Mouse (Mus musculus) stomach, embryonic 16.5 days (tissue): ENCODE measurements around the gene Sstr3. TPM values are rescaled to one million over a fixed set of nuclear protein-coding genes. Genes with fewer than 3 reads are reported as not detected.

Experiments
- ATAC-seq: fragments of 200-750 bp; cut with Nextera tagmentation; 2 replicates; pipeline ENCODE4 v1.8.0; 2017; ENCODE audit warnings: moderate number of reproducible peaks, moderate TSS enrichment; ENCODE audit not compliant: insufficient read depth, low FRiP score
- H3K27ac ChIP-seq: fragments of 300-500 bp; sonication (generic); 2 replicates; pipeline ENCODE4 v1.5.1; 2014; ENCODE audit warnings: low read length
- H3K27me3 ChIP-seq: fragments of 300-500 bp; sonication (generic); 2 replicates; pipeline ENCODE4 v1.6.1; 2014; ENCODE audit warnings: low read length, control low read depth, mixed read lengths; ENCODE audit not compliant: control insufficient read depth, insufficient read depth
- H3K36me3 ChIP-seq: fragments of 300-500 bp; sonication (generic); 2 replicates; pipeline ENCODE4 v1.6.1; 2014; ENCODE audit warnings: low read length; ENCODE audit not compliant: control insufficient read depth, insufficient read depth
- H3K4me1 ChIP-seq: fragments of 300-500 bp; sonication (generic); 2 replicates; pipeline ENCODE4 v1.6.1; 2014; ENCODE audit warnings: low read length, control low read depth, mixed read lengths; ENCODE audit not compliant: control insufficient read depth, insufficient read depth
- H3K4me2 ChIP-seq: fragments of 300-500 bp; sonication (generic); 2 replicates; pipeline ENCODE4 v1.6.1; 2014; ENCODE audit warnings: low read depth, low read length, mixed read lengths
- H3K4me3 ChIP-seq: fragments of 300-500 bp; sonication (generic); replicated peaks from 2 replicates; pipeline ENCODE4 v1.5.1; 2014; ENCODE audit warnings: mild to moderate bottlenecking, low read length
- H3K9ac ChIP-seq: fragments of 300-500 bp; sonication (generic); 2 replicates; pipeline ENCODE4 v1.6.1; 2014; ENCODE audit warnings: low read length
- H3K9me3 ChIP-seq: fragments of 300-500 bp; sonication (generic); replicated peaks from 2 replicates; pipeline ENCODE4 v1.6.1; 2016; ENCODE audit warnings: low read length, control low read depth; ENCODE audit not compliant: control insufficient read depth
- WGBS: fragments of 180-500 bp; shearing (Covaris S2); extraction: QIAGEN DNeasy Blood & Tissue Kit; methylation state at CpG from one replicate; pipeline ENCODE4 v1.1.7; 2014; 5-methylcytosine and 5-hydroxymethylcytosine counted together
- polyA plus RNA-seq: library from polyadenylated mRNA; unstranded; fragments of >200 nt; fragmentation: Nextera tagmentation; extraction: Ambion mirVana; gene quantifications from 2 replicates; pipeline ENCODE4 v1.2.1, GENCODE M21; 2015

The Sstr3 gene
- polyA plus RNA-seq, 1 experiment from 2014 or later: 0.12 TPM

- WGBS: 70% methylated on average over 9 of the region's 9 CpGs
These were observed 23.2 kb upstream of the Sstr3 start for GRCm38 (mm10) chr15:78567608-78568120.

DNA sequence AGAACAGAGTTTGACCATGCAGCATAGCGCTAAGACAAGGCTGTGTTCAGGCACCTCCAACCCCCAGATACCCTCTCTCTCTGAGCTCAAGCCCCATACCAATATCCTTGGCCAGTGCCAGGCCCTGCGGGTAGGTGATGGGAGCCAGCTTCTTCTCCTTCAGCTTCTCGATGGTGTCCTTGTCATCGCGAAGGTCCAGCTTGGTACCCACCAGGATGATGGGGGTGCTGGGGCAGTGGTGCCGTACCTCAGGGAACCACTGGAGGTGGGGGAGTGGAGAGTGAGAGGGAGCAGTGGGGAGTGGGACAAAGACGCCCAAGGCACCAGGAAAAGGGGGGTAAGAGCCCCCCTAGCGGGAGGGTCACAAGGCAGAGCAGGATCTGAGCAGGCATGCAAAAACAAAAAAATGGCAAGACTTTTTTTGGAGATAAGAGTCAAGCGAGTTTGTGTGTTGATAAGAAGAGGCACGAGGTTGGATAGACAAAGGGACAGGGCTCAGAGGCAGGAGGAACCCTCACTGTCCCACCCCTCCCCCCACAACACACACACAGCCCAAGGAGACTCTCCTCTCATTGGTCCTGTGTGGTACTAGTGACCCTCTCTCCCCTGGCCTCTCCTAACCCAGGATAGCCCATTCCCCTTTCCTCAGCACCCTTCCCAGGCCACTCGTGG, 20.4 kb upstream of the Sstr3 start:
- Histone ChIP-seq H3K4me3 (no peak overlapping the region), H3K9me3 (no peaks in the 10 kb centered on the region), H3K9ac (no peak overlapping the region), H3K27me3 (no peaks in the 10 kb centered on the region), H3K4me2 (no peak overlapping the region), H3K36me3 (no peaks in the 10 kb centered on the region), H3K4me1 (no peaks in the 10 kb centered on the region), H3K27ac (no peak overlapping the region)
- no peak for ATAC-seq
- 59% methylated on average over 11 of the region's 11 CpGs for WGBS

More at GRCm38 (mm10) chr15:78567608-78568120, 23.2 kb upstream of the Sstr3 start:
- ATAC-seq: no peak
- Histone ChIP-seq H3K9me3 (no peaks in the 10 kb centered on the region), H3K9ac (no peak overlapping the region), H3K27me3 (no peaks in the 10 kb centered on the region), H3K4me3 (no peak overlapping the region), H3K4me2 (no peak overlapping the region), H3K27ac (no peak overlapping the region), H3K36me3 (no peaks in the 10 kb centered on the region), H3K4me1 (0 out of 2 replicates have a peak, but pooled peaks cover 3% of the 10 kb centered on the region)

- H3K9ac ChIP-seq: no peak overlapping the region
- no peaks in the 10 kb centered on the region for H3K4me1 ChIP-seq
- H3K4me2 ChIP-seq: no peak overlapping the region
- no peak overlapping the region for H3K4me3 ChIP-seq
- H3K9me3 ChIP-seq: no peaks in the 10 kb centered on the region
- ATAC-seq: no peak
- no peak overlapping the region for H3K27ac ChIP-seq
- H3K27me3 ChIP-seq: no peaks in the 10 kb centered on the region
- H3K36me3 ChIP-seq: no peaks in the 10 kb centered on the region
- WGBS: 64% methylated on average over 5 of the region's 5 CpGs
These were observed 19.5 kb upstream of the Sstr3 start for GRCm38 (mm10) chr15:78563937-78564336.

GRCm38 (mm10) chr15:78563344-78563743, 18.9 kb upstream of the Sstr3 start:
- Histone ChIP-seq H3K27ac (no peak overlapping the region), H3K27me3 (no peaks in the 10 kb centered on the region), H3K9me3 (no peaks in the 10 kb centered on the region), H3K9ac (no peak overlapping the region), H3K4me1 (no peaks in the 10 kb centered on the region), H3K4me3 (no peak overlapping the region), H3K36me3 (no peaks in the 10 kb centered on the region), H3K4me2 (no peak overlapping the region)
- ATAC-seq: no peak
- 95% methylated on average over 3 of the region's 3 CpGs for WGBS

DNA sequence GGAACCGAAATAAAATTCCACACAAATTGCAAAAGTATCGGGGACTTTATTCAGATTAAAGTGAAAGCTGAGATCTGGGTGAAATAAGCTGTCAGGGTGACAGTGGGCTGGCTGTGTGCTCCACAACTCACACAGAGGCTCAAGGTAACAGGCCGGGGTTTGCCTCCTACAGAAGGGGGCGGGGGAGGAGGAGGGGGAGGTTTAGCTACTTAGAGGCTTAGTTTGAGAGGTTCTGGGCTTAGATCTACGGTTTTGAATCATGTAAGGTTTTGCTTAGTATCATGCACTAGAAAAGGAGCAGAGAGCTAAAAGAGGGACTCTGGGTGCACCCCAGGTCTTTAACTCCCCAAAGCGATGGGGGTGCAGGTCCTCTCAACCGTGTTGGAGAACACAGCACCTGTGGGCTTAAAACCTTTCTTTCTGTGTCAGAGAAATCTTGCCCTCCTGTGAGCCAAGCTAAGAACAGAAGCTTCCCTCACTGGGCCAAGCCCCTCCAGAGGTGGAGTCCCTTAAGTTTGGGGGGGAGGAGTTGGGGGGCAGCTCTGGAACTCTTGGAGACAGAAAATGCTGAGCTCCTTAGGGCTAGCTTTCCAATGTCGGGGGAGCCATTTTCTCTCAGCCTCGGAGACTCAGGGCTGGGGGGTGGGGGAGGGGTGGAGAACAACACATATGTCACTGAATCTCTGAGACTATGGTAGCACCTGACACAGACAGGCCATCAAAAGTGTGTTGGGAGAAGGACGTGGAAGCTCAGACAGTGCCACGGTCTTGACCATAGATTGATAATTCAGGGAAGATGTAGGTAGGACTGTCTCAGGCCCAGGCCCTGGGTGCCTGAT, 14.9 kb upstream of the Sstr3 start:
- ATAC-seq: no peak
- no peak overlapping the region for H3K9ac ChIP-seq
- 55% methylated on average over 11 of the region's 11 CpGs for WGBS

GRCm38 (mm10) chr15:78557693-78558535, 13.4 kb upstream of the Sstr3 start:
- no peaks in the 10 kb centered on the region for H3K27me3 ChIP-seq
- no peak for ATAC-seq
- no peak overlapping the region for H3K4me3 ChIP-seq
- H3K9ac ChIP-seq: no peak overlapping the region
- H3K36me3 ChIP-seq: no peaks in the 10 kb centered on the region
- H3K4me2 ChIP-seq: no peak overlapping the region
- H3K27ac ChIP-seq: no peak overlapping the region
- WGBS: 54% methylated on average over 10 of the region's 10 CpGs
- H3K9me3 ChIP-seq: 0 out of 2 replicates have a peak, but pooled peaks cover 4% of the 10 kb centered on the region
- no peaks in the 10 kb centered on the region for H3K4me1 ChIP-seq

More for the DNA sequence above, 14.9 kb upstream of the Sstr3 start:
- Histone ChIP-seq H3K4me3 (no peak overlapping the region), H3K4me1 (no peaks in the 10 kb centered on the region), H3K9me3 (no peaks in the 10 kb centered on the region), H3K27me3 (no peaks in the 10 kb centered on the region), H3K27ac (no peak overlapping the region), H3K36me3 (no peaks in the 10 kb centered on the region), H3K4me2 (no peak overlapping the region)

GRCm38 (mm10) chr15:78554545-78555313, 10.2 kb upstream of the Sstr3 start:
- Histone ChIP-seq H3K4me2 (peak overlapping the region; percentile 8), H3K4me1 (no peaks in the 10 kb centered on the region), H3K27ac (no peak overlapping the region), H3K27me3 (no peaks in the 10 kb centered on the region), H3K9me3 (0 out of 2 replicates have a peak, but pooled peaks cover 4% of the 10 kb centered on the region), H3K4me3 (peak overlapping the region; percentile 22; the same call in 1 of the 2 replicates), H3K36me3 (no peaks in the 10 kb centered on the region), H3K9ac (peak overlapping the region; percentile 5; the same call in 1 of the 2 replicates)
- WGBS: 55% methylated on average over 25 of the region's 25 CpGs
- no peak for ATAC-seq

- Histone ChIP-seq H3K9me3 (0 out of 2 replicates have a peak, but pooled peaks cover 4% of the 10 kb centered on the region), H3K4me3 (no peak overlapping the region), H3K9ac (no peak overlapping the region), H3K4me1 (0 out of 2 replicates have a peak, but pooled peaks cover 4% of the 10 kb centered on the region), H3K4me2 (no peak overlapping the region), H3K27me3 (no peaks in the 10 kb centered on the region), H3K27ac (no peak overlapping the region), H3K36me3 (no peaks in the 10 kb centered on the region)
- no peak for ATAC-seq
- WGBS: 63% methylated on average over 4 of the region's 4 CpGs
These were observed 4.8 kb upstream of the Sstr3 start for GRCm38 (mm10) chr15:78549189-78549734.
